Mouse (Mus musculus): ENCODE data around the gene Prlh.

The Prlh gene

GRCm38 (mm10) chr1:91001871-91002539 is 49.1 kb downstream of the Prlh start:
- DNase-seq = no peak

- no peak for DNase-seq
Measured at GRCm38 (mm10) chr1:91002641-91003040, 49.7 kb downstream of the Prlh start.
